Mouse (Mus musculus) liver, embryonic 14.5 days (tissue): Measurements from ENCODE around the gene Stxbp5. TPM values are rescaled to one million over a fixed set of nuclear protein-coding genes. Genes with fewer than 3 reads are reported as not detected.

Experiments
- ATAC-seq: fragments of 200-750 bp; cut with Nextera tagmentation; 2 replicates; pipeline ENCODE4 v1.8.0; 2017; ENCODE audit warnings: moderate number of reproducible peaks, mild to moderate bottlenecking, moderate library complexity; ENCODE audit not compliant: insufficient read depth
- DNase-seq, 3 experiments: peaks; one replicate each; pipeline ENCODE4 v3.0.0-alpha.2; 2012 to 2013; ENCODE audit warnings: low read depth in 3 of 3, low spot score in 3 of 3
- H3K27ac ChIP-seq: fragments of 300-500 bp; sonication (generic); 2 replicates; pipeline ENCODE4 v1.5.1; 2014; ENCODE audit warnings: moderate library complexity, mild to moderate bottlenecking, control low read depth, inconsistent platforms
- H3K27me3 ChIP-seq: fragments of 300-500 bp; sonication (generic); 2 replicates; pipeline ENCODE4 v1.6.1; 2014; ENCODE audit warnings: mild to moderate bottlenecking, low read length, moderate library complexity; ENCODE audit not compliant: control insufficient read depth, insufficient read depth
- H3K36me3 ChIP-seq: fragments of 300-500 bp; sonication (generic); replicated peaks from 2 replicates; pipeline ENCODE4 v1.6.1; 2014; ENCODE audit warnings: low read depth; ENCODE audit not compliant: control insufficient read depth, insufficient read depth
- H3K4me1 ChIP-seq, 2 experiments: fragments of 200-500 bp in 1 of 2; fragments of 300-500 bp in 1 of 2; sonication (generic) in 1 of 2; replicated peaks; 2 replicates each; pipeline ENCODE4 v1.6.1; 2012 to 2014; ENCODE audit warnings: antibody characterized with exemption in 1 of 2, inconsistent platforms in 1 of 2, low read length in 1 of 2; ENCODE audit not compliant: control insufficient read depth in 2 of 2, insufficient read depth in 2 of 2
- H3K4me2 ChIP-seq: fragments of 300-500 bp; sonication (generic); 2 replicates; pipeline ENCODE4 v1.6.1; 2014; ENCODE audit warnings: low read depth, mild to moderate bottlenecking, control low read depth, moderate library complexity
- H3K4me3 ChIP-seq, 2 experiments: fragments of 200-500 bp in 1 of 2; fragments of 300-500 bp in 1 of 2; sonication (generic) in 1 of 2; 2 replicates each; pipeline ENCODE4 v1.5.1; 2012 to 2014; ENCODE audit warnings: low read depth in 2 of 2, low read length in 2 of 2, mild to moderate bottlenecking in 2 of 2, control low read depth in 1 of 2, inconsistent platforms in 1 of 2, moderate library complexity in 1 of 2; ENCODE audit not compliant: insufficient read depth in 1 of 2
- H3K9ac ChIP-seq: fragments of 300-500 bp; sonication (generic); replicated peaks from 2 replicates; pipeline ENCODE4 v1.6.1; 2014; ENCODE audit warnings: mild to moderate bottlenecking, control low read depth, moderate library complexity
- H3K9me3 ChIP-seq: fragments of 300-500 bp; sonication (generic); 2 replicates; pipeline ENCODE4 v1.6.1; 2016; ENCODE audit warnings: low read length, mixed read lengths; ENCODE audit not compliant: control insufficient read depth
- CTCF ChIP-seq: IDR thresholded peaks from 2 replicates; pipeline ENCODE4 v1.5.1; 2016; ENCODE audit warnings: antibody characterized with exemption, low read depth, control low read depth
- EP300 ChIP-seq: IDR thresholded peaks from 2 replicates; pipeline ENCODE4 v1.6.1; 2016; ENCODE audit warnings: antibody characterized with exemption, low read depth
- WGBS: fragments of 180-500 bp; shearing (Covaris S2); extraction: QIAGEN DNeasy Blood & Tissue Kit; methylation state at CpG from one replicate; pipeline ENCODE4 v1.1.7; 2014; ENCODE audit not compliant: insufficient replicate concordance; 5-methylcytosine and 5-hydroxymethylcytosine counted together
- polyA plus RNA-seq, 2 experiments: library from polyadenylated mRNA; depleted of rRNA in 1 of 2; stranded (reverse) in 1 of 2; unstranded in 1 of 2; fragments of >200 nt; fragmentation: Nextera tagmentation in 1 of 2; extraction: Ambion mirVana in 1 of 2; gene quantifications; 2 replicates each; pipeline versions ENCODE4 v1.2.1 to v1.2.3; 2012 to 2014

The Stxbp5 gene
- polyA plus RNA-seq, 2 experiments, result 3.3 to 4.6 TPM

DNA sequence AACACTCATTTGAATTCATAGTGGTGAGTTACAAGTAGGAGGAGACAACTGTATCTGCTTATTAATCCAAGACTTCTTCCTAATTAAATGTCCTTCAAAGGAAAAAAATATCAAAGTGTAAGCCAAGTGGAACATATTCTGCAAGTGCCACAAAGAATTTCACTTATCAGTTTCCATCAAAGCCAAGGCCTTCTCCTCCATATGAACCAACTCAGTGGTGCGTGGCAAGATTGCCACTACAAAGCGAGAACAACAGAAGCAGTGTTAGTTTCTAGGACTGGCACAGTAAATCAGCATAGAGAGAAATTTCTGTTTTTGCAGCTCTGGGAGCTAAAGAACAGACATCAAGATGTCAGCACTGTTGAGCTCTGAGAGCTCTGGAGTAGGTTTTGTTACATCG is 41.4 kb downstream of the Stxbp5 start:
- Histone ChIP-seq H3K9me3 (no peaks in the 10 kb centered on the region), H3K27me3 (no peaks in the 10 kb centered on the region), H3K9ac (no peak overlapping the region), H3K4me3 (no peak overlapping the region), H3K4me1 (no peaks in the 10 kb centered on the region), H3K27ac (no peak overlapping the region), H3K36me3 (no peaks in the 10 kb centered on the region), H3K4me2 (no peak overlapping the region)
- no peak for ATAC-seq
- WGBS, result 87% methylated on average over 3 of the region's 3 CpGs
- DNase-seq, result no peak
- TF ChIP-seq EP300 (no peak), CTCF (no peak)

DNA sequence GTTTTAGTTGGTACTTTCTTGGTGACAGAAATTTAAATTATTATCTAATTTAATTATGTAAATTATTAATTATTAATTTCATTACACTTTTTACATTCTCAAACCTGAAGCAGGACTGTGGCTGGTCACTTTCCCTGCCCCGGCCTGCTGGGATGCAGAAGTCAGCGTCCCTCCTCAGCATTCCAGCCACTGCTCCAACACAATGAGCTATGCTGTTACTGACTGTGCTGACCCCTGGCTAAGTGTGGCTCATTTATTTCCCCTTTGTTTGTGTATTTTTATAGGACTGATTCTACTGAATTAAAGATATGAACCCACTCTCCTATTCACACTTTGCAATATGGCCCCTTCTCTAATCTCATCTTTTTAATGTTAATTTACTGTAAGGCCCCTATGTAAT is 43.0 kb downstream of the Stxbp5 start:
- H3K36me3 ChIP-seq, result no peaks in the 10 kb centered on the region
- 75% methylated on average over 2 of the region's 2 CpGs for WGBS
- DNase-seq (no peak), ATAC-seq (no peak)
- no peak overlapping the region for H3K9ac ChIP-seq
- H3K4me1 ChIP-seq, result no peaks in the 10 kb centered on the region
- H3K27ac ChIP-seq, result no peak overlapping the region
- no peak for TF ChIP-seq CTCF
- TF ChIP-seq EP300, result no peak
- H3K4me3 ChIP-seq, result no peak overlapping the region
- no peaks in the 10 kb centered on the region; the same call in 1 of the 2 replicates for H3K9me3 ChIP-seq
- H3K27me3 ChIP-seq, result no peaks in the 10 kb centered on the region
- no peak overlapping the region for H3K4me2 ChIP-seq

DNA sequence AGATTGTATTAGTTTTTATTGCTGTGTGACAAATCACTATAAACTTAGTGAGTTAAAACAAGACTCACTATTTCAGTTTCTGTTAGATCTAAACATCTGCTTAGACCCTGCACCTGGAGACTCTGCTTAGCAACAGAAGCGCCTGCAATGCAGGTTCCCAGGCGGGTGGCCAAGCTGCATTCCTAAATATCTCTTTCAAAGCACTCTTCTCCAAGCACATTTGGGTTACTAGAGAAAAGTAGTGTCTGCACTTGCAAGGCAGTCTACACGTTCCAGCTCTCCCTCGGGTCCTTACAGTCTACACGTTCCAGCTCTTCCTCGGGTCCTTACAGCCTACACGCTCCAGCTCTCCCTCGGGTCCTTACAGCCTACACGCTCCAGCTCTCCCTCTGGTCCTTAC is 44.1 kb downstream of the Stxbp5 start:
- H3K27ac ChIP-seq, result no peak overlapping the region
- H3K4me1 ChIP-seq, result no peaks in the 10 kb centered on the region
- H3K4me3 ChIP-seq, result no peak overlapping the region
- H3K9ac ChIP-seq, result no peak overlapping the region
- H3K36me3 ChIP-seq, result no peaks in the 10 kb centered on the region
- no peaks in the 10 kb centered on the region for H3K27me3 ChIP-seq
- no peak overlapping the region for H3K4me2 ChIP-seq
- TF ChIP-seq EP300 (no peak), CTCF (no peak)
- DNase-seq (no peak), ATAC-seq (no peak)
- no peaks in the 10 kb centered on the region; the same call in 1 of the 2 replicates for H3K9me3 ChIP-seq
- WGBS, result 84% methylated on average over 9 of the region's 9 CpGs

DNA sequence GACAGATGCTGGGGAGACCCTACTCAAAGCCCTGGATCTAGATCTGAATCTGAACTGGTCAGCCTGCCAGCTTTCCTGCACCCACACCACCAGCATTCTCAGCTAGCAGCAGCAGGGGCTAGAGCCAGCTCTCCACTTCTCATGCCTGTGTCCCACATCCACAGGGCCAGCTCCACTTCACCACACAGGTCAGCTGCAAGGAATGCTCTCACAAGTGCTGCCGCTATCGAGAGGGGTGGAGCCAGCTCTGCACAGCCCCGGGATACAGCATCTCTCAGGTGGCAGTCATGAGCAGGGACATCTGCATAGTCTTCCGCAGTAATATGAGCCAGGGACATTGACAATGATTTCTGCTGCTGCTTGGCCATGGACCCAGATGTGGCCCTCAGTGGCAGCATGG is 54.5 kb downstream of the Stxbp5 start:
- Histone ChIP-seq H3K27me3 (no peaks in the 10 kb centered on the region), H3K9ac (no peak overlapping the region), H3K4me1 (no peaks in the 10 kb centered on the region), H3K4me2 (no peak overlapping the region), H3K27ac (no peak overlapping the region), H3K9me3 (no peaks in the 10 kb centered on the region), H3K36me3 (no peaks in the 10 kb centered on the region), H3K4me3 (no peak overlapping the region)
- TF ChIP-seq CTCF, result no peak
- no peak for TF ChIP-seq EP300
- ATAC-seq (no peak), DNase-seq (no peak)
- WGBS, result 86% methylated on average over 4 of the region's 4 CpGs

DNA sequence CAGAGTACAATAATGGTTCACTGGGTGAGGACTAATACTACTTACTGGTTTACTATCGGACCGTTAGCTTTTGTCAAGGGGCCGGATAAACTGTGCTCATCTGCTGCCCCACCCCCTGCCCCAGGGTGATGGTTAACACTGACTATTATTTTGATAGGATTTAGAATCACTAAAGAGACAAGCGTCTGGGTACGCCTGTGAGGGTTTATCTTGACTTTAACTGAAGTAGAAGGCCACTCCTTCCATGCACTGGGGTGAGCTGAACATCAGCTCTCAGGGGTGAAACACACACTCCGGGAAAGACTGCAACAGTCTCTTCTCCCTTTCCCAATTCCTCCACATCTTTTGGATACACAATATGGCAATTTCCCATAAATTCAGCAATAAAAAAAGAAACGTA is 61.5 kb downstream of the Stxbp5 start:
- H3K36me3 ChIP-seq, result no peaks in the 10 kb centered on the region
- no peaks in the 10 kb centered on the region for H3K27me3 ChIP-seq
- ATAC-seq (no peak), DNase-seq (no peak)
- TF ChIP-seq CTCF, result no peak
- no peak for TF ChIP-seq EP300
- no peak overlapping the region for H3K9ac ChIP-seq
- H3K4me1 ChIP-seq, result no peaks in the 10 kb centered on the region
- no peak overlapping the region for H3K4me3 ChIP-seq
- no peak overlapping the region for H3K4me2 ChIP-seq
- WGBS, result 69% methylated on average over 7 of the region's 7 CpGs
- no peak overlapping the region for H3K27ac ChIP-seq
- no peaks in the 10 kb centered on the region for H3K9me3 ChIP-seq

DNA sequence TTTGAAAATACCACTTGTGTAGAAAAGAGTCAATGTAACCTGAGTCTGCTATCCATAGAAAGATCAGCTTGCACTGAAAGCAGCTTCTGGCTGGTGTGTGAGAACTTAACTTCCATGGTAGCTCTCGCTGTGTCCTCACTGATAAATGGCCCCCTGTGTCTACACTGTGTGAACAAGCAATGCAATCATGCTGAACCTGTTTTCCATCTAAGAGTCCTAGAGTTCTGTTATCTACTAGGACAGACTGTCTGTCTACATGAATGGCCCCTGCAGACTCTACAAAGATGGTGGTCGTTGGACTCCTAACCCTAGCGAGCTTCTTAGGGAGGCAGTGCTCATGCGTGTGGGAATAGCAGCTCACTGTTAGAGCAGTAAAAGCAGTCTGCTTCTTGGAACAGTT is 65.9 kb downstream of the Stxbp5 start:
- H3K27ac ChIP-seq, result no peak overlapping the region
- no peaks in the 10 kb centered on the region for H3K9me3 ChIP-seq
- H3K36me3 ChIP-seq, result no peaks in the 10 kb centered on the region
- no peak overlapping the region for H3K4me3 ChIP-seq
- H3K27me3 ChIP-seq, result no peaks in the 10 kb centered on the region
- 70% methylated on average over 4 of the region's 4 CpGs for WGBS
- no peak for ATAC-seq
- TF ChIP-seq EP300 (no peak), CTCF (no peak)
- H3K4me1 ChIP-seq, result no peaks in the 10 kb centered on the region
- H3K9ac ChIP-seq, result no peak overlapping the region
- H3K4me2 ChIP-seq, result no peak overlapping the region
- no peak for DNase-seq
